Mouse (Mus musculus) stomach, embryonic 14.5 days (tissue): ENCODE measurements around the gene Cers6. TPM values are rescaled to one million over a fixed set of nuclear protein-coding genes. Genes with fewer than 3 reads are reported as not detected.

Experiments
- ATAC-seq: fragments of 200-750 bp; cut with Nextera tagmentation; 2 replicates; pipeline ENCODE4 v1.8.0; 2017; ENCODE audit warnings: low read depth, moderate TSS enrichment; ENCODE audit not compliant: insufficient number of reproducible peaks, insufficient read depth, low FRiP score
- H3K27ac ChIP-seq: fragments of 300-500 bp; sonication (generic); 2 replicates; pipeline ENCODE4 v1.5.1; 2014; ENCODE audit warnings: mild to moderate bottlenecking, low read length, moderate library complexity, mixed read lengths
- H3K27me3 ChIP-seq: fragments of 300-500 bp; sonication (generic); 2 replicates; pipeline ENCODE4 v1.6.1; 2014; ENCODE audit warnings: low read length, control low read depth, mixed read lengths; ENCODE audit not compliant: control insufficient read depth, insufficient read depth
- H3K36me3 ChIP-seq: fragments of 300-500 bp; sonication (generic); 2 replicates; pipeline ENCODE4 v1.6.1; 2014; ENCODE audit warnings: mild to moderate bottlenecking, control low read depth, low read length, moderate library complexity, mixed read lengths; ENCODE audit not compliant: control insufficient read depth, insufficient read depth
- H3K4me1 ChIP-seq: fragments of 300-500 bp; sonication (generic); 2 replicates; pipeline ENCODE4 v1.6.1; 2014; ENCODE audit warnings: low read length, control low read depth, mixed read lengths; ENCODE audit not compliant: control insufficient read depth, insufficient read depth
- H3K4me2 ChIP-seq: fragments of 300-500 bp; sonication (generic); replicated peaks from 2 replicates; pipeline ENCODE4 v1.6.1; 2014; ENCODE audit warnings: low read depth, low read length, control low read depth
- H3K4me3 ChIP-seq: fragments of 300-500 bp; sonication (generic); 2 replicates; pipeline ENCODE4 v1.5.1; 2014; ENCODE audit warnings: low read depth, low read length, control low read depth
- H3K9ac ChIP-seq: fragments of 300-500 bp; sonication (generic); replicated peaks from 2 replicates; pipeline ENCODE4 v1.6.1; 2014; ENCODE audit warnings: low read depth, mild to moderate bottlenecking, control low read depth, low read length, moderate library complexity, mixed read lengths
- H3K9me3 ChIP-seq: fragments of 300-500 bp; sonication (generic); 2 replicates; pipeline ENCODE4 v1.6.1; 2016; ENCODE audit warnings: low read depth, low read length, control low read depth; ENCODE audit not compliant: control insufficient read depth
- WGBS: fragments of 180-500 bp; shearing (Covaris S2); extraction: QIAGEN DNeasy Blood & Tissue Kit; methylation state at CpG from one replicate; pipeline ENCODE4 v1.1.7; 2014; 5-methylcytosine and 5-hydroxymethylcytosine counted together
- polyA plus RNA-seq: library from polyadenylated mRNA; unstranded; fragments of >200 nt; fragmentation: Nextera tagmentation; extraction: Ambion mirVana; gene quantifications from 2 replicates; pipeline ENCODE4 v1.2.1, GENCODE M21; 2014

Cers6 gene
- polyA plus RNA-seq, 1 experiment from 2014 or later, result 37.5 TPM

DNA sequence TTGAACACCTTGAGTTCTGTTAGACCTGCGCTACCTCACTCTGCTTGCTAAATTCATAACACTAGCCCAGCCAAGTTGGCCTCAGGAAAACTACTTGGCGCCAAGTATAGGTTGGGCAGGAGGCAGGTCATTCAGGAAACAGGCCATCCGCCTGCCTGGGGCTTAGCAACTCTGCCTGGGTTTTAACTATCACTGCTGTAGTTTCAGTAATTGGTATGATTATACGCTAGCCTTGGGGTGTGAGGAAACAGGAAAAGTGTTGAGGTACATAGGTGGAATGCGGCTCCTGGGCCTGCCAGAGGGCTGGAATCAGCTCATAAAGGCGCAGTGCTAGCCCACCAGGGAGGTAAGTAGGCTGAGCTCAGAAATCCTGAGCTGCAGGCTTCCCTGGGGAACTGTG is 114.0 kb downstream of the Cers6 start:
- no peak overlapping the region for H3K4me3 ChIP-seq
- H3K27me3 ChIP-seq, result no peaks in the 10 kb centered on the region
- H3K4me2 ChIP-seq, result no peak overlapping the region
- H3K27ac ChIP-seq, result no peak overlapping the region
- no peaks in the 10 kb centered on the region for H3K36me3 ChIP-seq
- ATAC-seq, result no peak
- H3K4me1 ChIP-seq, result peaks cover 12% of the 10 kb centered on the region; the same call in 1 of the 2 replicates
- WGBS, result 89% methylated on average over 6 of the region's 6 CpGs
- no peak overlapping the region for H3K9ac ChIP-seq
- H3K9me3 ChIP-seq, result 0 out of 2 replicates have a peak, but pooled peaks cover 3% of the 10 kb centered on the region

GRCm38 (mm10) chr2:68975780-68976179 is 114.5 kb downstream of the Cers6 start:
- no peak for ATAC-seq
- Histone ChIP-seq H3K9ac (no peak overlapping the region), H3K36me3 (no peaks in the 10 kb centered on the region), H3K9me3 (no peaks in the 10 kb centered on the region), H3K27ac (no peak overlapping the region), H3K4me1 (peaks cover 12% of the 10 kb centered on the region; the same call in 1 of the 2 replicates), H3K4me3 (no peak overlapping the region), H3K4me2 (no peak overlapping the region), H3K27me3 (no peaks in the 10 kb centered on the region)
- 84% methylated on average over 6 of the region's 6 CpGs for WGBS

GRCm38 (mm10) chr2:68978244-68978643 is 117.0 kb downstream of the Cers6 start:
- H3K27me3 ChIP-seq, result no peaks in the 10 kb centered on the region
- H3K9ac ChIP-seq, result no peak overlapping the region
- no peaks in the 10 kb centered on the region for H3K9me3 ChIP-seq
- no peak for ATAC-seq
- H3K36me3 ChIP-seq, result no peaks in the 10 kb centered on the region
- no peak overlapping the region for H3K4me2 ChIP-seq
- H3K27ac ChIP-seq, result no peak overlapping the region
- no peak overlapping the region for H3K4me3 ChIP-seq
- 37% methylated on average over 9 of the region's 9 CpGs for WGBS
- H3K4me1 ChIP-seq, result peaks cover 26% of the 10 kb centered on the region

DNA sequence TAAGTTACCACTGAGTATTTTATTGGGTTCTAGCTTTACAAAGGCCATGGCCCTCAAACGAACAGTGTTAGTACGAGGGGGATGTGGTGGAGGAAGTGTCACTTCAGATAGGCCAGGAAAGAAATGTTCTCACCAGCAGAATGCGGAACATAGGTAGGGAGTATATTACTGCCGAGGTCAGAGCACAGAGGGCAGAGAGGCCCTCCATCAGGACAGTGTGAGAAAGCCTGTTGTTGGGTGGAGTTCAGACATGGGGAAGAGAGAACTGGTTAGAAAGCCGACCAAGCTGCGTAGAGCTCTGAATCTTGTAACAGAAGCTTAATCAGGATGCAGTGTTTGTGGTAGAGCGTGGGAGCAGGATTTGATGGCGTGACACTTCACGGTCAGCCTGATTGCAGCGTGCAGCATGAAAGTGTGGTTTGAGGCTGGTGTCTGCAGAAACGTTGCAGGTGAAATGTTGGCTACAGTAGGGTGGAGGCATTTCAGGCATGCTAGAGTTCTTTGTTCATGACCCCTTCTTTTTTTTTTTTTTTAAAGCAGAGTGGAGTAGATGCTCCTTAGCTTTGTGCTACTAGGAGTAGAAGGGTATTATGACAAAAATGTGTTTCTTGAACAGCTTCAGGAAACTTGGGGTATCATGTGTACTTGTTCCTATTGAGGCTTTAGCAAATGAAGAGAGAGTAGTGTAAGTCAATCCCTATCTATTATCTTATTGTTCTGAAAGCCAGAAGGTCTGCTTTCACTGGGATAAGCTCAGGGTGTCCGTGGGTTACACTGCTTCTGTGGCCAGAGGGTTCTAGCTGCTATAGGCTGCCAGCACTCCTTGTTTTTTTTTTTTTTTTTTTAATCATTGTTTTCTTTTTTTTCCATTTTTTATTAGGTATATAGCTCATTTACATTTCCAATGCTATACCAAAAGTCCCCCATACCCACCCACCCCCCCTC is 117.7 kb downstream of the Cers6 start:
- H3K27ac ChIP-seq, result no peak overlapping the region
- WGBS, result 48% methylated on average over 12 of the region's 12 CpGs

DNA sequence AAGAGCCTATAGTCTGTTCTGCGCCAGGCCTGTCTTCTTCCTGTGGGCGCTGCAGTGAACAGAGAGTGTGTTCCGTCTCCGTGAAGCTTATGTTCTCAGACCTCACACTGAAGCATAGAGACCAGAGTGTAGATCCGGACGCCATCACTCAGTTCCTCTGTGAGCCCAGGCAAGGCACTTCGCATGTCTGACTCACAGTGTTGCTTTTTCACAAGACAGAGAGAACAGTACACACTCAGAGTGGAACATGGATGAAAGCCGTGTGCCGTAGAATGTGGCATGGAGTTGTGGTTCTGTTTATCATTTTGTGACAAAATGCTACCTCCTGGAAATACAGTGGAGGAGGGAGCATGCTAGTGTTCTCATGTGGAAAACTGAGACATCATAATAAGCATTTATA is 120.1 kb downstream of the Cers6 start:
- WGBS, result 62% methylated on average over 9 of the region's 9 CpGs
- no peak for ATAC-seq
- peak overlapping the region; percentile 48; the same call in 1 of the 2 replicates for H3K27ac ChIP-seq
- H3K4me3 ChIP-seq, result no peak overlapping the region
- no peak overlapping the region for H3K9ac ChIP-seq
- H3K9me3 ChIP-seq, result no peaks in the 10 kb centered on the region
- H3K4me2 ChIP-seq, result peak overlapping the region; percentile 11; the same call in 1 of the 2 replicates
- peaks cover 26% of the 10 kb centered on the region for H3K4me1 ChIP-seq
- H3K27me3 ChIP-seq, result no peaks in the 10 kb centered on the region
- no peaks in the 10 kb centered on the region for H3K36me3 ChIP-seq

More for the DNA sequence above, 117.7 kb downstream of the Cers6 start:
- H3K36me3 ChIP-seq, result no peaks in the 10 kb centered on the region
- ATAC-seq, result 0 out of 2 replicates have a peak, but pooled peaks have one; percentile 35
- H3K9me3 ChIP-seq, result no peaks in the 10 kb centered on the region
- H3K9ac ChIP-seq, result no peak overlapping the region
- no peak overlapping the region for H3K4me3 ChIP-seq
- peaks cover 26% of the 10 kb centered on the region for H3K4me1 ChIP-seq
- no peak overlapping the region for H3K4me2 ChIP-seq
- H3K27me3 ChIP-seq, result no peaks in the 10 kb centered on the region

DNA sequence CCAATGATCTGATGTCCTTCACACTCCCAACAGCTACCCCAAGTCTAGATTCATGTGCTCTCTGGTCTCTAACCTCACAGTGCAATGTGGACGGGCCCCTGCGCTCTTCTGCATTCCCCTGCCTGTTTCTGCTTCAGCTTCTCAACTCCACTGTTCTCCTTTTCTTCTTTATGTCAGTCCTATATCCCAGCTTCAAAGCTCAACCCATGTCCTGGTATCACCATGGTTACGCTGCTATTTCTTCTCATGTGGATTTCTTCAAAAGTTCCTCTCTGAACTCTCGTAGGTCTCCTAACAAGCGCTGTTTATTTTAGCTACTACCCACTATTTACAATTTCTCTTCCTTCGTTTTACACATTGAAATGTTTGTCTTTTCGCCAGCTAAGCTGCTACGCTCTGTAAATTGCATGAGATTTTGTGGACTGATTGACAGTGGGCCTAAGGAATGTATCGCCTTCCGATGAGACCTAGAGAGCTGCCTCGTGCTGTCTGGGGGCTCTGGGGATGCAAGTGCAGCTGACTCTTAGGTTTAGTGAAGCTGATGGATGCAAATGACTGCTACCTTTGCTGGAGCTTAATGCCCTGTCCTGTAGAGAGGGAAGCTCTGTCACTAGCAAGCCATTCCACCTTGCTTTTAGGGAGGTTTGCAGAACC is 120.6 kb downstream of the Cers6 start:
- Histone ChIP-seq H3K9me3 (no peaks in the 10 kb centered on the region), H3K4me1 (peaks cover 26% of the 10 kb centered on the region), H3K36me3 (no peaks in the 10 kb centered on the region), H3K4me2 (peak overlapping the region; percentile 11; the same call in 1 of the 2 replicates), H3K27ac (peak overlapping the region; percentile 48; the same call in 1 of the 2 replicates), H3K4me3 (no peak overlapping the region), H3K27me3 (no peaks in the 10 kb centered on the region), H3K9ac (no peak overlapping the region)
- WGBS, result 24% methylated on average over 11 of the region's 11 CpGs
- ATAC-seq, result peak; percentile 39; the same call in 1 of the 2 replicates

DNA sequence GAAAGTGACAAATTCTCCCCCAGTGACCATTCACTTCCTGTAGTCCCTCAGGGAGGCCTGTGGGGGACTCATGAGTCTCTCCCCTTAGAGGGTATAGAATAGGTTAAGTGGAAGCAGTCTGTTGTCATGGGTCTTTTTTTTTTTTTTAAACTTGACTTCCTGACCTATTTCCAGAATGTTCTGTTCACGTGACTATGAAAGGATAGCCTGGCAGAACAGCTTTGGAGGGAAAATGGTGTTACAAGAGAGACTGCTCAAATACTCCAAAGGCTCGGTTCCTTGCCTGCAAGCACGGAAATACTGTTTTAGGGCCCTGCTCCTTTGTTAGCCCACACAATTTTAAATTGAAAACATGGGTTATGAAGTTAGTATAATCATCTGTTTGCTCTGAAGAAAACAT is 121.7 kb downstream of the Cers6 start:
- Histone ChIP-seq H3K36me3 (no peaks in the 10 kb centered on the region), H3K27me3 (no peaks in the 10 kb centered on the region), H3K4me2 (no peak overlapping the region), H3K27ac (no peak overlapping the region), H3K4me1 (peaks cover 24% of the 10 kb centered on the region), H3K4me3 (no peak overlapping the region), H3K9ac (no peak overlapping the region), H3K9me3 (no peaks in the 10 kb centered on the region)
- WGBS, result 83% methylated on average over 3 of the region's 3 CpGs
- no peak for ATAC-seq

DNA sequence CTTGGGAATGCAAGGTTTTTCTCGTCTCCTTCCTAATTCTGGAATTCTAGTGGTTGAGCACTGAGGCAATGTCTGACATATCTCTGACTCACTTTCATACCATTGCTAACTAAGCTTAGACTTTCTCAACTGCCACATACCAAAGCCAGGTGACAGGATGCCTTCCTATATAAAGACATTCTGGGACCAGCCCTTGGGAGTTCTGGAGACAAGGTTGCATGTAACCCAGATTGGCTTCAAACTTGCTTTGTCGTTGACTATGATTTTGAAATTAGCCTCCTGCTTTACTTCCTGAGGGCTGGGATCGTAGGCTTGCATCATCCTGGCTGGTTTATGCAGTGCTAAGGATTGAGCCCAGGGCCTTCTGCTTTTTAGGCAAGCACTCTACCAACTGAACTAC is 122.2 kb downstream of the Cers6 start:
- Histone ChIP-seq H3K36me3 (no peaks in the 10 kb centered on the region), H3K9me3 (no peaks in the 10 kb centered on the region), H3K9ac (no peak overlapping the region), H3K4me1 (peaks cover 21% of the 10 kb centered on the region), H3K27me3 (no peaks in the 10 kb centered on the region), H3K4me2 (no peak overlapping the region), H3K4me3 (no peak overlapping the region), H3K27ac (no peak overlapping the region)
- 83% methylated on average over 3 of the region's 3 CpGs for WGBS
- ATAC-seq, result no peak
